Mouse (Mus musculus) bone marrow, adult 2 months (tissue): ENCODE data around the gene Cryba4.

ENCODE experiments used
- CTCF ChIP-seq: fragments of 200-500 bp; IDR thresholded peaks from 2 replicates; pipeline ENCODE4 v1.5.1; 2011; ENCODE audit warnings: low read length, control low read depth; ENCODE audit not compliant: control insufficient read depth, insufficient read depth
- POLR2A ChIP-seq: fragments of 200-500 bp; IDR thresholded peaks from 2 replicates; pipeline ENCODE4 v1.6.1; 2011; ENCODE audit warnings: low read depth, mild to moderate bottlenecking, control low read depth, low read length, borderline replicate concordance; ENCODE audit not compliant: control insufficient read depth

GRCm38 (mm10) chr5:112199656-112200055, 52.7 kb downstream of the Cryba4 start:
- TF ChIP-seq CTCF (no peak), POLR2A (no peak)
